Mouse (Mus musculus): ENCODE results near the gene Atxn7. TPM values are rescaled to one million over a fixed set of nuclear protein-coding genes. Genes with fewer than 3 reads are reported as not detected.

Gene Atxn7
- polyA plus RNA-seq, 1 experiment from 2014 or later = 5.7 TPM

DNA sequence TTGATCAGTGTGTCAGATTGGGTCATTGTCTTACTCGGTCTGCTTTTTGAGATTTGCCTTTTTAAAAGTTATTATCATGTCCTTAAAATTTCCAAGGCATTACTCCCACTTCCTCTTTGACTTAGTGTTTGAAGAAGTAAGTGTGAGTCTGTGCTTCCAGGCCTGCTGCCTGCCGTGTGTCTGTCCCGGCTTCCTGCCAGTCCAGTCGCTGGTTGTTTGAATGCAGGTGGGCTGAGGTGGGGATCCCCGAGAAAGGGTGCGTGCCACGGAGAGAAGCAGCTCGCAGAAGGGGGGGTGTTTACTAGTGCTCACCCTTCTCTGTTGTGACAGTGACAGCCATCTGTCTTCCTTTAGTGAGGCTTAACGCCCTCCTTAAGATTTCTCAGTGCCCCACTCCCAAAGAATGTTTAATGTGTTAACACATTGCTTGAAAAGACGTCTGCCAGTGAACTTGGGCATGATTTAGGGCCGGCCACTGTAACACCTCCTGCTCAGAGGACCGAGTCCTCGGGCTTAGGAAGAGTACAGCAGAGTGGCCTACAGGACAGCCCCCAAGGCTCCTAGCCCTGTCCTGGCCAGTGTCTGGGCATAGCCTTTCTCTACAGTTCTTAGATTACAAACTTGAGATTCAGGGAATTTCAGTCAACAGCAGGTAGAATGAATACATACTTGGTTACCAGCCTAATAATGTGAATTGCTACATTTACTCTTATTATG lies 143.1 kb downstream of the Atxn7 start:
- Histone ChIP-seq H3K9me3 (ENCODE audit: control insufficient read depth, low read length) (no peaks in the 10 kb centered on the region), H3K27ac (replicated peaks; ENCODE audit: low read depth, low read length) (no peak overlapping the region), H3K4me2 (ENCODE audit: low read depth, low read length) (no peak overlapping the region), H3K36me3 (ENCODE audit: control insufficient read depth, insufficient read depth, low read length) (peaks cover 49% of the 10 kb centered on the region), H3K4me1 (ENCODE audit: control insufficient read depth, insufficient read depth, low read length) (no peaks in the 10 kb centered on the region), H3K9ac (ENCODE audit: low read depth, low read length) (no peak overlapping the region), H3K27me3 (replicated peaks; ENCODE audit: control insufficient read depth, insufficient read depth, low read length) (no peaks in the 10 kb centered on the region), H3K4me3 (ENCODE audit: low read depth, low read length) (no peak overlapping the region)
- ATAC-seq (ENCODE audit: low read depth) = no peak
- 70% methylated on average over 13 of the region's 13 CpGs for WGBS
- DNase-seq (ENCODE audit: low spot score) = no peak

DNA sequence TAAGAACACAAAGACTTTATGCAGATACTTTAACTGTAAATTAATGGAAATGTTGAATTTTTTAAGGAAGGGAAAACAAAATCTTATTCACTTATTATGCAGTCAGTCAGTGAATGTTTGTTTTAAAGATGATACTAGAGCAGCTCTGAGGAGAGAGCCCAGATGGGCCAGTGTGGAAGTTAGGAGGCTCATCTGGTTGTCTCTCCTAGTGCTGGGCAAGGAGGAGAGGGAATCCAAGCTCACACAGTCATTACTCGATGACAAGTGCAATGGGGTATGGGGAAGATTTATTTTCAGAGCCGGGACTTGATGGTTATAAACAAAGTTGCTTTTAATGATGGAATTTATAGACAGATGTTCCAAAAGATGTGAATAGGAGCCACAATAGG lies 143.7 kb downstream of the Atxn7 start:
- Histone ChIP-seq H3K4me2 (ENCODE audit: low read depth, low read length) (no peak overlapping the region), H3K27ac (replicated peaks; ENCODE audit: low read depth, low read length) (no peak overlapping the region), H3K4me1 (ENCODE audit: control insufficient read depth, insufficient read depth, low read length) (no peaks in the 10 kb centered on the region), H3K9ac (ENCODE audit: low read depth, low read length) (no peak overlapping the region), H3K27me3 (replicated peaks; ENCODE audit: control insufficient read depth, insufficient read depth, low read length) (no peaks in the 10 kb centered on the region), H3K4me3 (ENCODE audit: low read depth, low read length) (no peak overlapping the region), H3K36me3 (ENCODE audit: control insufficient read depth, insufficient read depth, low read length) (peaks cover 49% of the 10 kb centered on the region), H3K9me3 (ENCODE audit: control insufficient read depth, low read length) (no peaks in the 10 kb centered on the region)
- no peak for DNase-seq (ENCODE audit: low spot score)
- ATAC-seq (ENCODE audit: low read depth) = no peak
- WGBS = 77% methylated on average over 2 of the region's 2 CpGs

GRCm38 (mm10) chr14:14110710-14111109 lies 149.5 kb downstream of the Atxn7 start:
- Histone ChIP-seq H3K4me1 (ENCODE audit: control insufficient read depth, insufficient read depth, low read length) (no peaks in the 10 kb centered on the region), H3K4me2 (ENCODE audit: low read depth, low read length) (no peak overlapping the region), H3K4me3 (ENCODE audit: low read depth, low read length) (no peak overlapping the region), H3K36me3 (ENCODE audit: control insufficient read depth, insufficient read depth, low read length) (peaks cover 66% of the 10 kb centered on the region), H3K9me3 (ENCODE audit: control insufficient read depth, low read length) (no peaks in the 10 kb centered on the region), H3K27ac (replicated peaks; ENCODE audit: low read depth, low read length) (no peak overlapping the region), H3K9ac (ENCODE audit: low read depth, low read length) (no peak overlapping the region), H3K27me3 (replicated peaks; ENCODE audit: control insufficient read depth, insufficient read depth, low read length) (no peaks in the 10 kb centered on the region)
- ATAC-seq (ENCODE audit: low read depth) = no peak
- WGBS = 80% methylated on average over 4 of the region's 4 CpGs
- no peak for DNase-seq (ENCODE audit: low spot score)

GRCm38 (mm10) chr14:14120230-14121096 lies 159.2 kb downstream of the Atxn7 start, which contains the start of gene Psmd6:
Gene Psmd6, minus strand, starts transcription at chr14:14120984.
- Histone ChIP-seq H3K36me3 (ENCODE audit: control insufficient read depth, insufficient read depth, low read length) (peaks cover 36% of the 10 kb centered on the region), H3K9me3 (ENCODE audit: control insufficient read depth, low read length) (no peaks in the 10 kb centered on the region), H3K4me2 (ENCODE audit: low read depth, low read length) (peak within 1 kb of the TSS; percentile 92), H3K27ac (replicated peaks; ENCODE audit: low read depth, low read length) (peak within 1 kb of the TSS; percentile 87), H3K4me1 (ENCODE audit: control insufficient read depth, insufficient read depth, low read length) (peaks cover 5% of the 10 kb centered on the region; the same call in 1 of the 2 replicates), H3K27me3 (replicated peaks; ENCODE audit: control insufficient read depth, insufficient read depth, low read length) (no peaks in the 10 kb centered on the region), H3K9ac (ENCODE audit: low read depth, low read length) (peak within 1 kb of the TSS; percentile 97), H3K4me3 (ENCODE audit: low read depth, low read length) (peak within 1 kb of the TSS; percentile 95)
- ATAC-seq (ENCODE audit: low read depth) = peak; percentile 97
- WGBS = under 1% methylated on average over 50 of the region's 68 CpGs
- peak; percentile 95 for DNase-seq (ENCODE audit: low spot score)

Other genes starting within 250 kb of the Atxn7 start
- 0.49 TPM in 1 of 2 replicates, not detected in the other for gene Gm281, start 47.0 kb upstream of the Atxn7 start, polyA plus RNA-seq (2014; fragmentation: Nextera tagmentation; extraction: Ambion mirVana)
- gene Thoc7, start 412 bp downstream of the Atxn7 start, polyA plus RNA-seq (2014; fragmentation: Nextera tagmentation; extraction: Ambion mirVana) = 177 and 179 TPM in 2 replicates
- 226 and 249 TPM in 2 replicates for gene Psmd6, start 159.5 kb downstream of the Atxn7 start, polyA plus RNA-seq (2014; fragmentation: Nextera tagmentation; extraction: Ambion mirVana)
- gene Olfr720, start 225.4 kb downstream of the Atxn7 start, polyA plus RNA-seq (2014; fragmentation: Nextera tagmentation; extraction: Ambion mirVana) = 0.17 and 0.38 TPM in 2 replicates